In the genomic region with DNA sequence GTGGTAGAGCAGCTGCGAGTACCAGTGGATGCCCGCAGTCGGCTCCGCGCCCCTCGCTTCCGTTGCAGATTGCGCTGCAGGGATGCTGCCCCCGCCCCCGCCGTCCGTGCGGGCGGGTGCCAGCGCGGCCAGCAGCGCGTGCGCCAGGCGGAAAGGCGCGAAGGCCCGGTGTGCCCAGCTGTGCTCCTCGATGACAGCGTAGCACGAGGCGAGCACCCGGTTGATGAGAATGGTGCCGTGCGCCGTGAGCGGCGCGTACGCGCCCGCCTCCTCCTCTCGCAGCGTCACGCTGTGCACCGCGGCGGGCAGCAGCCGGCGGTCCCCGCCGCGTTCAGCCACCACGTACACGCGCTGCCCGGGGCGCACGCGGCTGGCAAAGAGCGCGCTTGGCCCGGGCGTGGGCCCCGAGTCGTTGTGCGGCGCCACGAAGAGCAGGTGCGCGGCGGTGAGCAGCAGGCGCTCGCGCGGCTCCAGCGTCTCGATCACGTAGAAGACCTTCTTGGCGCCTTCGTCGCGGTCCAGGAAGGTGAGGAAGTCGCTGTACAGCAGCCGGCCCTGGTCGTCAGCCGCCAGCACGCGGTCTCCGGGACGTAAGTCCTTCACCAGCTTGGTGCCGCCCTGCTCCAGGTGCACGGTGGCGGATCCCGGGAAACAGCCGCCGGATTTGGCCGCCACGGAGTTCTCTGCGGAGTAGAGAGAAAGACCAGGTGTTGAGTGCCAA, we compare ENCODE assay signal across 9 mouse cellular contexts. TPM values are rescaled to one million over a fixed set of nuclear protein-coding genes. Genes with fewer than 3 reads are reported as not detected.
A peak's percentile ranks its signal among the peaks of the same experiment; 100 is the strongest.
DNase-seq lines count a peak whose midpoint lies in the region; ATAC-seq lines count a peak whose summit lies in the region.
"Had no signal": no experiment of that assay in that cellular context is flagged by ENCODE, and none has a peak within 500 bp of the region (broad histone marks: within the 10 kb centered on the region; RNA-seq: fewer than 3 reads in every experiment).

No protein-coding gene starts in this region.

- H3K36me3 ChIP-seq in heart, embryonic 10.5 days: no peaks in the 10 kb centered on the region
- no peaks in the 10 kb centered on the region for H3K36me3 ChIP-seq in intestine, embryonic 15.5 days
- H3K36me3 ChIP-seq in midbrain, embryonic 15.5 days (replicated peaks): no peaks in the 10 kb centered on the region

- H3K9me3 ChIP-seq in heart, embryonic 10.5 days: no peaks in the 10 kb centered on the region
- no peaks in the 10 kb centered on the region for H3K9me3 ChIP-seq in intestine, embryonic 15.5 days
- H3K9me3 ChIP-seq in midbrain, embryonic 15.5 days: no peaks in the 10 kb centered on the region

- 2% methylated on average over 82 of the region's 95 CpGs for whole genome bisulfite sequencing in heart, embryonic 10.5 days
- under 1% methylated on average over 95 of the region's 95 CpGs for WGBS in intestine, embryonic 15.5 days
- 1% methylated on average over 95 of the region's 95 CpGs for WGBS in midbrain, embryonic 15.5 days

- H3K27ac ChIP-seq in heart, embryonic 10.5 days: no peak overlapping the region; the same call in 1 of the 2 replicates
- H3K27ac ChIP-seq in intestine, embryonic 15.5 days: peak overlapping the region; percentile 51; the same call in 1 of the 2 replicates
- H3K27ac ChIP-seq in midbrain, embryonic 15.5 days: no peak overlapping the region

- H3K4me1 ChIP-seq in heart, embryonic 10.5 days: peaks cover 36% of the 10 kb centered on the region
- peaks cover 25% of the 10 kb centered on the region; the same call in 1 of the 2 replicates for H3K4me1 ChIP-seq in intestine, embryonic 15.5 days (replicated peaks)
- peaks cover 43% of the 10 kb centered on the region for H3K4me1 ChIP-seq in midbrain, embryonic 15.5 days

- H3K27me3 ChIP-seq in heart, embryonic 10.5 days (ENCODE audit: insufficient read depth, poor library complexity, severe bottlenecking): peaks cover 96% of the 10 kb centered on the region
- peaks cover 68% of the 10 kb centered on the region for H3K27me3 ChIP-seq in intestine, embryonic 15.5 days (replicated peaks)
- peaks cover 70% of the 10 kb centered on the region for H3K27me3 ChIP-seq in midbrain, embryonic 15.5 days (replicated peaks)

- H3K4me2 ChIP-seq in intestine, embryonic 15.5 days (replicated peaks): peak overlapping the region; percentile 79
- H3K4me2 ChIP-seq in midbrain, embryonic 15.5 days: peak overlapping the region; percentile 92

- peak; percentile 18 for ATAC-seq in intestine, embryonic 15.5 days
- peak; percentile 51 for ATAC-seq in midbrain, embryonic 15.5 days (replicated peaks)

- peak overlapping the region; percentile 56 for H3K4me3 ChIP-seq in heart, embryonic 10.5 days
- peak overlapping the region; percentile 35 for H3K4me3 ChIP-seq in intestine, embryonic 15.5 days (replicated peaks)
- H3K4me3 ChIP-seq in midbrain, embryonic 15.5 days: peak overlapping the region; percentile 45

- DNase-seq in heart, embryonic 10.5 days (ENCODE audit: low spot score): no peak
- no peak for DNase-seq in heart, adult 9 months (ENCODE audit: low spot score in 2 of 2)
- DNase-seq in spleen, postnatal 4 days (ENCODE audit: low spot score in 2 of 2): peak; percentile 10 to 58
- no peak for DNase-seq in spleen, postnatal 14 days (ENCODE audit: low spot score in 2 of 2)
- no peak for DNase-seq in layer of hippocampus, postnatal 25 days (ENCODE audit: extremely low spot score in 1 of 2, low spot score in 1 of 2)
- DNase-seq in cerebellum, adult 11-12 months: no peak

- peak overlapping the region; percentile 34 for H3K9ac ChIP-seq in intestine, embryonic 15.5 days
- H3K9ac ChIP-seq in midbrain, embryonic 15.5 days: no peak overlapping the region

RNA-seq across cellular contexts. Expression of gene Shh, which starts 9.0 kb away (rescaled TPM):
- polyA plus RNA-seq in heart, embryonic 10.5 days (2016; fragmentation: Nextera tagmentation; extraction: Ambion mirVana): 0.10 and 0.68 TPM in 2 replicates
- polyA plus RNA-seq in intestine, embryonic 15.5 days (2015; fragmentation: Nextera tagmentation; extraction: Ambion mirVana): 6.3 and 8.6 TPM in 2 replicates
- polyA plus RNA-seq in midbrain, embryonic 15.5 days (2015; fragmentation: Nextera tagmentation; extraction: Ambion mirVana): 1.1 and 1.4 TPM in 2 replicates
- 1 to 10 TPM; 1.4 to 1.7 TPM for total RNA-seq in layer of hippocampus, postnatal 25 days (2021)
- total RNA-seq: neutrophil, adult 5-6 weeks had no signal

Comparison
In these comparisons a context has a peak if more than half of its experiments do, and no peak if none do; other contexts are left out.
1. DNase-seq: peak in spleen, postnatal 4 days (2 of 2); none in heart, embryonic 10.5 days (single experiment), heart, adult 9 months (0 of 2), spleen, postnatal 14 days (0 of 2), layer of hippocampus, postnatal 25 days (0 of 2) and cerebellum, adult 11-12 months (single experiment).
2. Peak in every context shown above with its lines, with median percentiles within 50 percentile points of each other: H3K4me3 ChIP-seq.